Mouse (Mus musculus) c-Kit-positive CD71-negative TER-119-negative erythroid progenitor cells, embryonic 14.5 days (primary cell): ENCODE measurements around the gene Auts2.

ENCODE experiments used
- DNase-seq: peaks from one replicate; pipeline ENCODE4 v3.0.0-alpha.2; 2013; ENCODE audit warnings: low read depth

Gene Auts2

GRCm38 (mm10) chr5:131732631-131733323, 810.4 kb downstream of the Auts2 start:
- no peak for DNase-seq

GRCm38 (mm10) chr5:131729456-131729855, 813.7 kb downstream of the Auts2 start:
- no peak for DNase-seq

GRCm38 (mm10) chr5:131727909-131728308, 815.2 kb downstream of the Auts2 start:
- DNase-seq: no peak

GRCm38 (mm10) chr5:131724508-131724907, 818.6 kb downstream of the Auts2 start:
- no peak for DNase-seq

GRCm38 (mm10) chr5:131722791-131723190, 820.4 kb downstream of the Auts2 start:
- DNase-seq: no peak

- no peak for DNase-seq
These were observed 820.8 kb downstream of the Auts2 start for GRCm38 (mm10) chr5:131722361-131722760.

- DNase-seq: no peak
These were observed 825.1 kb downstream of the Auts2 start for GRCm38 (mm10) chr5:131718013-131718412.

GRCm38 (mm10) chr5:131717359-131717965, 825.7 kb downstream of the Auts2 start:
- DNase-seq: no peak

GRCm38 (mm10) chr5:131714979-131715378, 828.2 kb downstream of the Auts2 start:
- DNase-seq: no peak

- no peak for DNase-seq
These were observed 830.7 kb downstream of the Auts2 start for GRCm38 (mm10) chr5:131712441-131712840.

- no peak for DNase-seq
These were observed 831.5 kb downstream of the Auts2 start for GRCm38 (mm10) chr5:131711474-131712129.

GRCm38 (mm10) chr5:131710735-131711473, 832.2 kb downstream of the Auts2 start:
- no peak for DNase-seq

- DNase-seq: no peak
These were observed 835.7 kb downstream of the Auts2 start for GRCm38 (mm10) chr5:131707471-131707870.

GRCm38 (mm10) chr5:131703729-131704128, 839.4 kb downstream of the Auts2 start:
- no peak for DNase-seq

- no peak for DNase-seq
These were observed 840.2 kb downstream of the Auts2 start for GRCm38 (mm10) chr5:131702840-131703392.

GRCm38 (mm10) chr5:131698900-131699299, 844.2 kb downstream of the Auts2 start:
- no peak for DNase-seq

GRCm38 (mm10) chr5:131690781-131691180, 852.4 kb downstream of the Auts2 start:
- DNase-seq: no peak

GRCm38 (mm10) chr5:131686956-131687618, 856.1 kb downstream of the Auts2 start:
- DNase-seq: no peak

GRCm38 (mm10) chr5:131680127-131680845, 862.9 kb downstream of the Auts2 start:
- no peak for DNase-seq

- no peak for DNase-seq
These were observed 863.6 kb downstream of the Auts2 start for GRCm38 (mm10) chr5:131679523-131679922.

- no peak for DNase-seq
These were observed 865.6 kb downstream of the Auts2 start for GRCm38 (mm10) chr5:131677518-131677917.
